Mouse (Mus musculus): Measurements from ENCODE around the gene Prr30. TPM values are rescaled to one million over a fixed set of nuclear protein-coding genes. Genes with fewer than 3 reads are reported as not detected.
"Not testable (repeated sequence)": the region's sequence is repeated elsewhere in the genome, so short reads cannot be mapped to it uniquely, and the experiment has no call there.

Prr30 gene
- not detected for total RNA-seq (2021)

DNA sequence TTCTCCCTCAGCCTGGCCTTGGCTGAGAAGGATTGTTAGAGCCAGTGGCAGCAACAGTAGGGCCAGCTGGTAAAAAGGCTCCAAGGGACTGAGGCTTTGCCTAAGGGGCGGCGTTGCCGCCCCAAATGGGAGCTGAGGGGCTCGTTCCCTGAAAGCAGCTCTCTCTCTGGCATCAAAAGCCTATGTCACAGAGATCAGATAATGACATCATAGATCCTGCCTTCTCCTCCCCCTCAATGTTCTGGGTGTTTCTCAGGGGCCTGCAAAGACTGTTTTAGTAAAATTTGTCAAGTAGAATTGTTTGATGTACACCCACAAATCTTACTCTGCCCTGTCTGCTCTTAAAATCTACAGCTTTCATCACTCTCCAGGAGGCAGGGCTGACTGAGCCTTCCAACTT lies at the start of gene Prr30:
Prr30 (minus strand) TSS at position 101 of the 400 bp plus-strand sequence.
- no peak for DNase-seq (ENCODE audit: low spot score)
- intact Hi-C loops (cut with DNase I), result no loop called here

GRCm38 (mm10) chr14:101246793-101247192 lies 46.7 kb upstream of the Prr30 start:
- intact Hi-C loops (cut with DNase I), result no loop called here

DNA sequence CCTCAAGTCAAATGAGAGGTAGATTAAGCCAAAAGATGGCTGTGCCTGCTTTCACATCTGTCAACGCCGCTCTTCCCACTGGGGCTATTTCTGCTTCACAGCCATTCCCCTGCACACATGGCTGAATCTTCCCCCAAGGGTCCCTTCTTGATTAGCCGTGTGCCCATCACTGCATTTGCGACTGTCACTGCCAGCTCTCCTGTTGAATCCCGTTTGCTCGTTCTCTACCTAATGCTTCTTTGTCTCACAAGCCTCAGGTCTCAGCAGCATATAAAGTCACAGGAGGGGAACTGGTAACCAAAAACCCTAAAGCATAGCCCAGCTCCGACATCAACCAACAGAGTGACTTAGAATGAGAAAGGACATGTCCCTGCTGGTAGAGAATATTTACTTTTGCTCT lies 45.6 kb upstream of the Prr30 start:
- intact Hi-C loops (cut with DNase I), result no loop called here
- no peak for DNase-seq (ENCODE audit: low spot score)

More at GRCm38 (mm10) chr14:101246793-101247192, 46.7 kb upstream of the Prr30 start:
- no peak for DNase-seq (ENCODE audit: low spot score)

DNA sequence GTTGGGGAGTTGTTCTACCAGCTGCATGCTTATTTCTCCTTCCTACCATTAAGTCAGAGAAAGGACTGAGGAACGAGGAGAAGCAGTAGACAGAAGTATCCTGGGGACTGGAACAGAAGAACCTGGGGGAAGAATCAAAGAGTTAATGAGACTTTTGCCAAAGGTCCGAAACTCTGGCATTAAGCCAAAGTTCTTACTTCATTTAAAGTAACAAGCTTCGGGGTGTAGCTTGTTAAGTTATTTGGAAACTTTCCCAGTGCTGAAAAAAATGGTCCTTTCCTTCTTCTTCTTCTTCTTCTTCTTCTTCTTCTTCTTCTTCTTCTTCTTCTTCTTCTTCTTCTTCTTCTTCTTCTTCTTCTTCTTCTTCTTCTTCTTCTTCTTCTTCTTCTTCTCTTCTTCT lies 44.3 kb upstream of the Prr30 start:
- DNase-seq (ENCODE audit: low spot score); intact Hi-C loops (cut with DNase I): not testable (repeated sequence)

DNA sequence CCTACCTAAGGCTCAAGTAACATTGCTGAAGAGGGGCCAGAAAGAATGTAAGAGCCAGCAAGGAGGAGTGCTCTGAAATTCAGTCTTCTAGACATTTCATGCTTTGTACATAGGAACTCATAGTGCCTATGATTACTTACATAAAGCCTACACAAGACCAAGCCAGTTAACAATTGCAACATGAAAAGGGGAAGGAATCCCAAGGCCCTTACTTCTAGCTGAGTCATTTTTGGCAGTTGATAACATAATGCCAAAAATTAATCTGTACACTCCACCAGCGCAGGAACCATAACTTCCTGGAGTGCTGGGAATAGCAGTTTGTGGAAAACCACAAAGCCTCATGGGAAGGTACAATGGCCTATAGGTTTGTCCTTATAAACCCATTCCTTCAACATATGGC lies 37.8 kb upstream of the Prr30 start:
- no peak for DNase-seq (ENCODE audit: low spot score)
- intact Hi-C loops (cut with DNase I), result no loop called here

DNA sequence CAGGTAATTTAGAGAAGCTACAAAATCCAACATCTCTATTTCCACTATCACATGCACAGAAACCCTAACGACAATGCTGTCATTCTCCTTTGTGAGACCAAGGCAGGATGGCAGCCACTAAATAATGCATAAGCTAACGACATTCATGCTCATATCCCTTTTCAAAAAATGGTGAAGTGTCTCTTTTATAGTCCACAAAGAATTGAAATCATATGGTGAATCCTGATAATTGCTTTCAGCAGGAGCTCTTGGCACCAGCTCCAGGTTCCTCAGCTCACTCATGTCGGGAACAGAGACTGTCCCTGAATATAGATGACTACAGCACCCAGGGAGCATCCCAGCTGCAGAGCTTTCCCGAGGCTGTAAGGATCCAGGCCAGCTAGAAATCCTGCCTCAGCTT lies 28.9 kb upstream of the Prr30 start:
- DNase-seq (ENCODE audit: low spot score), result no peak
- intact Hi-C loops (cut with DNase I), result no loop called here

DNA sequence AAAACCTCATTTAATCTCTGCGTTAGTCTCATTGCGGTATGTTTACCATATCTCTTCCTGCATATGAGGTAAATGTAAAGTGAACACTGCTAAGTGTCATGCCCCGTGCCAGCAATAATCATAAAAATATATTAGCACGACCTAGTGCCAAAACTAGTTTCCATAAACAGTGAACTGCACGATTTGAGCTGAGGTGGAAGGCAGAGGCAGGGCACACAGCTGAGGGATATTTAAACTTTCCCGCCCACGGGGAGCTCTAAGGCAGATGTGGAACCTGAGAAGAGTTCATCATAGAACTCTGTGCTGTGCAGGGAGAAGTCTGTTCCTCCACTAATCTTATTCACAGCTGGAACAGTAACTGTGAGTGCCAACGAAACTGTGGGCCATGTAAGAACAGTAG lies 22.2 kb upstream of the Prr30 start:
- intact Hi-C loops (cut with DNase I), result no loop called here
- DNase-seq (ENCODE audit: low spot score), result no peak

DNA sequence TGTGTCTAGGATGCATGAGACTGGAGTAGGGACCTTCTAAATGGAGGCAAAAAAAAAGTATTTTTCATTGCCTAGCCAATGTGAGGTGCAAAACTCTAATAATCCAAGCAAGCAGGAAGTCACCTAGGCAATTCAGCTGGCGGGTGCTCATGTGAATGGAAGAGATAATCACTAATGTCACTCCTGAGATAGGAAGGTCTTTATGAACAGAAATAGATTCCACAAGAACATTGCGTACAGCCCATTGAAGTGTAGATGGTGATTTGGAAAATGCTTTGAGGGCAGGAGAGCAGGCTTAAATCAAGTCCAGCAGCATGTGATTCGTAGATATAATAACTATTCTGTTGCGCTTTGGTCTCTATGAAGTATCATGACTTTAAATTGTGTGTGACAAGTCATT lies 27.9 kb downstream of the Prr30 start:
- intact Hi-C loops (cut with DNase I), result no loop called here
- DNase-seq (ENCODE audit: low spot score), result no peak
